Mouse (Mus musculus) lung, postnatal 0 days (tissue): Measurements from ENCODE around the gene Gtf2h3. TPM values are rescaled to one million over a fixed set of nuclear protein-coding genes. Genes with fewer than 3 reads are reported as not detected.
A peak's percentile ranks its signal among the peaks of the same experiment; 100 is the strongest.
"Not testable (repeated sequence)": the region's sequence is repeated elsewhere in the genome, so short reads cannot be mapped to it uniquely, and the experiment has no call there.

Experiments
- ATAC-seq: fragments of 200-750 bp; cut with Nextera tagmentation; 2 replicates; pipeline ENCODE4 v1.8.0; 2017; ENCODE audit warnings: moderate library complexity
- DNase-seq: peaks from one replicate; pipeline ENCODE4 v3.0.0-alpha.2; 2016; ENCODE audit warnings: low spot score
- H3K27ac ChIP-seq: fragments of 300-500 bp; sonication (generic); 2 replicates; pipeline ENCODE4 v1.5.1; 2014; ENCODE audit warnings: antibody characterized with exemption, mild to moderate bottlenecking, low read length, mixed read lengths
- H3K27me3 ChIP-seq: fragments of 300-500 bp; sonication (generic); replicated peaks from 2 replicates; pipeline ENCODE4 v1.6.1; 2014; ENCODE audit warnings: low read length, mixed read lengths; ENCODE audit not compliant: insufficient read depth
- H3K36me3 ChIP-seq: fragments of 300-500 bp; sonication (generic); 2 replicates; pipeline ENCODE4 v1.6.1; 2014; ENCODE audit warnings: low read length, mixed read lengths; ENCODE audit not compliant: insufficient read depth
- H3K4me1 ChIP-seq: fragments of 300-500 bp; sonication (generic); 2 replicates; pipeline ENCODE4 v1.6.1; 2014; ENCODE audit warnings: antibody characterized with exemption, low read depth, low read length, mixed read lengths; ENCODE audit not compliant: insufficient read depth
- H3K4me2 ChIP-seq: fragments of 300-500 bp; sonication (generic); replicated peaks from 2 replicates; pipeline ENCODE4 v1.6.1; 2014; ENCODE audit warnings: low read depth, mild to moderate bottlenecking, low read length, moderate library complexity, mixed read lengths
- H3K4me3 ChIP-seq: fragments of 300-500 bp; sonication (generic); 2 replicates; pipeline ENCODE4 v1.5.1; 2014; ENCODE audit warnings: low read depth, low read length
- H3K9ac ChIP-seq: fragments of 300-500 bp; sonication (generic); replicated peaks from 2 replicates; pipeline ENCODE4 v1.6.1; 2014; ENCODE audit warnings: low read depth, mild to moderate bottlenecking
- H3K9me3 ChIP-seq: fragments of 300-500 bp; sonication (generic); 2 replicates; pipeline ENCODE4 v1.6.1; 2016; ENCODE audit warnings: low read length, mixed read lengths
- CTCF ChIP-seq: IDR thresholded peaks from 2 replicates; pipeline ENCODE4 v1.5.1; 2016; ENCODE audit warnings: antibody characterized with exemption, mild to moderate bottlenecking
- EP300 ChIP-seq: IDR thresholded peaks from 2 replicates; pipeline ENCODE4 v1.6.1; 2016; ENCODE audit warnings: antibody characterized with exemption, mild to moderate bottlenecking, control low read depth
- WGBS: fragments of 180-500 bp; shearing (Covaris S2); extraction: QIAGEN DNeasy Blood & Tissue Kit; methylation state at CpG from one replicate; pipeline ENCODE4 v1.1.7; 2014; 5-methylcytosine and 5-hydroxymethylcytosine counted together
- polyA plus RNA-seq: library from polyadenylated mRNA; unstranded; fragments of >200 nt; fragmentation: Nextera tagmentation; extraction: Ambion mirVana; gene quantifications from 2 replicates; pipeline ENCODE4 v1.2.1, GENCODE M21; 2015

The Gtf2h3 gene
- polyA plus RNA-seq, 1 experiment from 2014 or later: 25.3 TPM

GRCm38 (mm10) chr5:124592768-124593167 lies 13.8 kb downstream of the Gtf2h3 start:
- DNase-seq (no peak), ATAC-seq (no peak)

GRCm38 (mm10) chr5:124598224-124599174 lies 19.6 kb downstream of the Gtf2h3 start:
- Histone ChIP-seq H3K4me1 (no peaks in the 10 kb centered on the region), H3K4me2 (peak overlapping the region; percentile 74), H3K27me3 (no peaks in the 10 kb centered on the region), H3K27ac (no peak overlapping the region), H3K9ac (peak overlapping the region; percentile 43), H3K4me3 (peak overlapping the region; percentile 63), H3K36me3 (no peaks in the 10 kb centered on the region), H3K9me3 (no peaks in the 10 kb centered on the region)
- ATAC-seq (peak; percentile 100), DNase-seq (peak; percentile 99)
- TF ChIP-seq CTCF (no peak), EP300 (no peak)
- WGBS: 6% methylated on average over 30 of the region's 30 CpGs

More at GRCm38 (mm10) chr5:124592768-124593167, 13.8 kb downstream of the Gtf2h3 start:
- Histone ChIP-seq H3K27me3 (no peaks in the 10 kb centered on the region), H3K4me3 (no peak overlapping the region), H3K4me2 (no peak overlapping the region), H3K36me3 (peaks cover 22% of the 10 kb centered on the region; the same call in 1 of the 2 replicates), H3K27ac (no peak overlapping the region), H3K9me3 (no peaks in the 10 kb centered on the region), H3K4me1 (no peaks in the 10 kb centered on the region), H3K9ac (no peak overlapping the region)
- no peak for TF ChIP-seq CTCF
- TF ChIP-seq EP300: no peak
- WGBS: 91% methylated on average over 3 of the region's 3 CpGs

- H3K36me3 ChIP-seq, H3K4me2 ChIP-seq, ATAC-seq, DNase-seq, H3K9ac ChIP-seq, H3K27me3 ChIP-seq, H3K4me3 ChIP-seq, H3K4me1 ChIP-seq, H3K27ac ChIP-seq, H3K9me3 ChIP-seq: not testable (repeated sequence)
- 37% methylated on average over 8 of the region's 8 CpGs for WGBS
Observed at GRCm38 (mm10) chr5:124599726-124600125, 20.8 kb downstream of the Gtf2h3 start.

GRCm38 (mm10) chr5:124602349-124602748 lies 23.4 kb downstream of the Gtf2h3 start:
- H3K36me3 ChIP-seq: no peaks in the 10 kb centered on the region
- H3K27me3 ChIP-seq: no peaks in the 10 kb centered on the region
- H3K4me1 ChIP-seq: no peaks in the 10 kb centered on the region
- TF ChIP-seq CTCF (peak; percentile 67), EP300 (no peak)
- H3K4me3 ChIP-seq: no peak overlapping the region
- DNase-seq: peak; percentile 6
- WGBS: 54% methylated on average over 5 of the region's 5 CpGs
- H3K27ac ChIP-seq: no peak overlapping the region
- ATAC-seq: no peak
- no peak overlapping the region for H3K9ac ChIP-seq
- no peak overlapping the region for H3K4me2 ChIP-seq
- H3K9me3 ChIP-seq: no peaks in the 10 kb centered on the region

GRCm38 (mm10) chr5:124604296-124604695 lies 25.4 kb downstream of the Gtf2h3 start:
- 73% methylated on average over 4 of the region's 4 CpGs for WGBS
- no peak overlapping the region for H3K4me3 ChIP-seq
- no peak for ATAC-seq
- no peak for TF ChIP-seq CTCF
- TF ChIP-seq EP300: no peak
- H3K9me3 ChIP-seq: no peaks in the 10 kb centered on the region
- no peak overlapping the region for H3K4me2 ChIP-seq
- no peaks in the 10 kb centered on the region for H3K27me3 ChIP-seq
- no peak overlapping the region for H3K27ac ChIP-seq
- H3K36me3 ChIP-seq: no peaks in the 10 kb centered on the region
- H3K4me1 ChIP-seq: no peaks in the 10 kb centered on the region
- no peak overlapping the region for H3K9ac ChIP-seq
- DNase-seq: no peak

- TF ChIP-seq CTCF (no peak), EP300 (no peak)
- H3K27ac ChIP-seq: no peak overlapping the region
Observed at GRCm38 (mm10) chr5:124605041-124605622, 26.2 kb downstream of the Gtf2h3 start.

More at GRCm38 (mm10) chr5:124605041-124605622, 26.2 kb downstream of the Gtf2h3 start:
- Histone ChIP-seq H3K4me3 (no peak overlapping the region), H3K4me1 (no peaks in the 10 kb centered on the region), H3K4me2 (no peak overlapping the region), H3K36me3 (no peaks in the 10 kb centered on the region), H3K9ac (no peak overlapping the region), H3K27me3 (no peaks in the 10 kb centered on the region), H3K9me3 (no peaks in the 10 kb centered on the region)
- DNase-seq (no peak), ATAC-seq (no peak)
- 79% methylated on average over 17 of the region's 17 CpGs for WGBS
